Mouse (Mus musculus) embryonic facial prominence, embryonic 10.5 days (tissue): ENCODE results near the gene Pcbd2. TPM values are rescaled to one million over a fixed set of nuclear protein-coding genes. Genes with fewer than 3 reads are reported as not detected.
"Not testable (repeated sequence)": the region's sequence is repeated elsewhere in the genome, so short reads cannot be mapped to it uniquely, and the experiment has no call there.

Source experiments
- DNase-seq: peaks from one replicate; pipeline ENCODE4 v3.0.0-alpha.2; 2017; ENCODE audit warnings: low spot score
- H3K27ac ChIP-seq: fragments of 300-500 bp; sonication (generic); replicated peaks from 2 replicates; pipeline ENCODE4 v1.5.1; 2016; ENCODE audit warnings: mild to moderate bottlenecking
- H3K27me3 ChIP-seq: fragments of 300-500 bp; sonication (generic); replicated peaks from 2 replicates; pipeline ENCODE4 v1.6.1; 2016; ENCODE audit warnings: low read depth, mild to moderate bottlenecking; ENCODE audit not compliant: poor library complexity, severe bottlenecking
- H3K36me3 ChIP-seq: fragments of 300-500 bp; sonication (generic); replicated peaks from 2 replicates; pipeline ENCODE4 v1.6.1; 2016; ENCODE audit warnings: mild to moderate bottlenecking, moderate library complexity
- H3K4me1 ChIP-seq: fragments of 300-500 bp; sonication (generic); 2 replicates; pipeline ENCODE4 v1.6.1; 2016
- H3K4me3 ChIP-seq: fragments of 300-500 bp; sonication (generic); 2 replicates; pipeline ENCODE4 v1.5.1; 2016; ENCODE audit warnings: mild to moderate bottlenecking, moderate library complexity
- H3K9me3 ChIP-seq: fragments of 300-500 bp; sonication (generic); 2 replicates; pipeline ENCODE4 v1.6.1; 2016; ENCODE audit warnings: mild to moderate bottlenecking
- WGBS: fragments of 180-500 bp; shearing (Covaris S2); methylation state at CpG from one replicate; pipeline ENCODE4 v1.1.7; 2016; 5-methylcytosine and 5-hydroxymethylcytosine counted together
- polyA plus RNA-seq: library from polyadenylated mRNA; unstranded; fragments of >200 nt; fragmentation: Nextera tagmentation; extraction: Ambion mirVana; gene quantifications from 2 replicates; pipeline ENCODE4 v1.2.1, GENCODE M21; 2016

Pcbd2 gene
- polyA plus RNA-seq, result 36.3 and 43.7 TPM in 2 replicates

DNA sequence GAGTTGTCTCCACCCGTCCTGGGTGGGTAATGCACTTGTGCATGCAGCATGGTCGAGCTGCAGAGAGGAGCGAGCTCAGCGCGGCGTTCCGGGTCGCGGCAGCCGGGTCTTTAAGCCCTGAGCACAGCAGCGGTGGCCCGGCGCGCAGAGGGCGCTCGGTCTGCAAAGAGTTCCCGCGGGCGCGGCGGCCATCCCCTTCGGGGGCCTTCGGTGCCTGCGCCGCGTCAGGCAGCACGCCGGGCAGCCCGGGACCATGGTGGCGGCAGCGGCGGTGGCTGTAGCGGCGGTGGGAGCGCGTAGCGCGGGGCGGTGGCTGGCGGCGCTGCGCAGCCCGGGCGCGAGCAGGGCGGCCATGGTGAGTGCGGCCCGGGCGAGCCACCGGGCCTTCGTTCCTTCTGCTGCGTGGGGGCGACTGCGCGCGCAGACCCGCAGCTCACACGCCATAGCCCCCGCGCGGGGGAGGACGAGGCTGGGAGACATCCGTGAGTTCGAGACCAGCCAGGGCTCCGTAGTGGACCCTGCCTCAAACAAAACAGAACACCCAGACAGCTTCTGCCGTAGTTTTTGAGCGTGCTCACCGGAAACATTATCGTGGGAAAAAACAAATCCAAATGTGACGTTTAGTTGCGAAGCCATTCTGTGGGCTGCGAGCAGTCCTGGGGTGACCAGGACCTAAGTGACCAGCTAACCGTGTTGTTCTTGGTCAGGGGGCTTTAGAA is at the start of gene Pcbd2:
TSS of gene Pcbd2 (plus strand) at position 249 of the 719 bp plus-strand sequence.
- Histone ChIP-seq H3K36me3 (peaks cover 40% of the 10 kb centered on the region), H3K4me3 (peak within 1 kb of the TSS; percentile 73), H3K27me3 (no peaks in the 10 kb centered on the region), H3K4me1 (0 out of 2 replicates have a peak, but pooled peaks cover 6% of the 10 kb centered on the region), H3K9me3 (no peaks in the 10 kb centered on the region), H3K27ac (peak within 1 kb of the TSS; percentile 94)
- peak; percentile 91 for DNase-seq
- WGBS, result under 1% methylated on average over 73 of the region's 73 CpGs

DNA sequence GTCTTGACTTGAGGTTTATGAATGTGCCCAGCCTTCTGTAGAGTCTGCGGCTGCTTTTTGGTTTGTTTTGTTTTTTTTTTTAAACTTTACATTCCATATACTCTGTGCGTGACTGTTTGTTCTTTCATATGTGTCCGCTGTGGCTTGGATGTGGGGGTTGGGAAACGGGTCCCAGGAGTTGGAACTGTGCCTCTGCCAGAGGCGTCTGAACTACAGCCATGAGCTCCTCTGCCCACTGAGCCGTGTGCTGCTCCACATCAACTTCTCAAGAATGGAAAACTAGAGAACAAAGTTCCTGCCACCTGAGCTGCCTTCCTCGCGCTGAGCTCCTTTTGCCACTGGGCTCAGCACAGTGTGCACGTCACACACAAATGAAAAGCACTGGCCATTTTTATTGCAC is 45.0 kb upstream of the Pcbd2 start:
- no peak for DNase-seq
- Histone ChIP-seq H3K4me3 (no peak overlapping the region), H3K4me1 (peaks cover 8% of the 10 kb centered on the region), H3K27ac (no peak overlapping the region), H3K36me3 (peaks cover 63% of the 10 kb centered on the region), H3K27me3 (no peaks in the 10 kb centered on the region), H3K9me3 (no peaks in the 10 kb centered on the region)
- WGBS, result 92% methylated on average over 9 of the region's 9 CpGs

DNA sequence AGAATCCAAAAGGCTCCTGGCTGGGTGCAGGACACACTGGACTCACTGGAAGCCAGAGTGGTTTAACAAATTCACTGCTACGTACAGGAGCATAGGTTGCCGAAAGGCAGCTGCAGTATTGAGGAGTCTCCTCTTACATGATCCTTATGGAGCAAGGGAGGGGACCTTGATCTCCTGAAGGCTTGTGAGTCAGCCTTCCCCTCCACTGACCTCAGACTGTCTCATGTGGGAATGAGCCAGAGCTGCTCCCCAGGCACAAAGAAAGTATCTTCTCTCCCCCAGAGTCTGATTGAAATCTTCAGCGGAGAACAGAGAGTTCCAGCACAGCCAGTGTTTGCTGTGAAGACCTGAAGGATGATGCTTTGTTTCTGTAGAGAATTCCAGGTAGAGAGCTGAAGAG is 43.6 kb upstream of the Pcbd2 start:
- Histone ChIP-seq H3K4me1 (peaks cover 22% of the 10 kb centered on the region), H3K27ac (no peak overlapping the region; the same call in 1 of the 2 replicates), H3K27me3 (no peaks in the 10 kb centered on the region), H3K4me3 (no peak overlapping the region), H3K9me3 (no peaks in the 10 kb centered on the region), H3K36me3 (peaks cover 49% of the 10 kb centered on the region)
- no peak for DNase-seq
- WGBS, result 90% methylated on average over 3 of the region's 3 CpGs

DNA sequence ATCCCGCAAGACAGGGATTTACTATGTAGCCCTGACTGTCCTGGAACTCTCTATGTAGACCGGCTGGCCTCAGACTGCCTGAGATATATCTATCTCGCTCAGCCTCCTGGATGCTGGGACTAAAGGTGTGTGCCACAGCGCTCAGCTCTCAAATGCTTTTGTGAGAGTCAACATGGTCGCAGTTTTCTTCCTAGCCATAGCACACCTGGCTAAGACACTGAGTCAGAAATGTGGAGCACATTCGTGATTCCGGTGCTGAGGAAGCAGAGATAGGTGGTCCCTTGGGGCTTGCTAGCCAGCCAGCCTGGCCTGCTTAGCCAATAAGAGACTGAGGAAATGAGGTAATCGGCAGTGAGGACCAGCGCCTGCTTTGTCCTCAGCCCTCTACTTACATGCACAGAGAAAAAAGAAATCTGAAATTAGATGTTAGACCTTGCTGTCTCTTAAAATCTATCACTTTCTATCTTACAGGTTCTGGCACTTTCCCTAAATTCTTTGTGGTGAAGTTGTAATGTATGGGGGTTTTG is 41.0 kb upstream of the Pcbd2 start:
- no peak overlapping the region for H3K4me3 ChIP-seq
- peak overlapping the region; percentile 72 for H3K27ac ChIP-seq
- DNase-seq, result peak; percentile 46
- no peaks in the 10 kb centered on the region for H3K9me3 ChIP-seq
- H3K36me3 ChIP-seq, result peaks cover 23% of the 10 kb centered on the region
- WGBS, result 64% methylated on average over 9 of the region's 9 CpGs
- H3K27me3 ChIP-seq, result no peaks in the 10 kb centered on the region
- peaks cover 23% of the 10 kb centered on the region for H3K4me1 ChIP-seq

DNA sequence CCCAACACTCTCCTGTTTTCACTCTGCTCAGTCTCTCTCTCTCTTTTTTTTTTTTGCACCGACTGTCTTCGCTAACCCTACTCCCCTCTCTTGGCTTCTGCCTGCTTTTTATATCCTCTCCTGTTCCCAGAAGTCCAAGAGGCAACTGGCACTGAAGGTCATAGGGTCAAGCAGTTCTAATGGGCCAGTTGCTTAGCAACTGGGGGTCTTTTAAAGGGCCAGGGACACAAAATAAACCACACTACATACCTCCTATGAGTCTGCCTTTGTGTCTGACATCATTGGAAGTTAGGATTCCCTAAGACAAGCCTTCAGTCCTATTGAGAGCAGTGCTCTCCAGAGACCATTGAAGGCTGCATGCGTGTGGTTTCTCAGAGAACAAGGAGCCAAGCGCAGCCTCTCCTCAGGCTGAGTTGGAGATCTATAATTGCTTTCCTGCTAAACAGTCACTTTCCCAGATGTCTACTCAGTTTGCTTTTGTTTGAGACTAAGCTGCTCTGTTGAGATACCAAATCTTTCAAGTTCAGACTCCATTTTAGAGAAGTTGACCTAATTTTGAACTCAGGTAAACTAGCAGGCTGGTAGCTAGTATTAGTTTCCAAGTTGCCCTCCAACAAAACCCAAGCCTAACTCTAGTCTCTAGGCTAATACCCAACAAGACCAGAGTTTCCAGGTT is 39.1 kb upstream of the Pcbd2 start:
- Histone ChIP-seq H3K9me3 (no peaks in the 10 kb centered on the region), H3K27me3 (no peaks in the 10 kb centered on the region), H3K27ac (peak overlapping the region; percentile 78), H3K4me1 (peaks cover 29% of the 10 kb centered on the region), H3K4me3 (0 out of 2 replicates have a peak overlapping the region, but pooled peaks have one; percentile 18), H3K36me3 (0 out of 2 replicates have a peak, but pooled peaks cover 11% of the 10 kb centered on the region)
- WGBS, result 21% methylated on average over 4 of the region's 4 CpGs
- peak; percentile 68 for DNase-seq

DNA sequence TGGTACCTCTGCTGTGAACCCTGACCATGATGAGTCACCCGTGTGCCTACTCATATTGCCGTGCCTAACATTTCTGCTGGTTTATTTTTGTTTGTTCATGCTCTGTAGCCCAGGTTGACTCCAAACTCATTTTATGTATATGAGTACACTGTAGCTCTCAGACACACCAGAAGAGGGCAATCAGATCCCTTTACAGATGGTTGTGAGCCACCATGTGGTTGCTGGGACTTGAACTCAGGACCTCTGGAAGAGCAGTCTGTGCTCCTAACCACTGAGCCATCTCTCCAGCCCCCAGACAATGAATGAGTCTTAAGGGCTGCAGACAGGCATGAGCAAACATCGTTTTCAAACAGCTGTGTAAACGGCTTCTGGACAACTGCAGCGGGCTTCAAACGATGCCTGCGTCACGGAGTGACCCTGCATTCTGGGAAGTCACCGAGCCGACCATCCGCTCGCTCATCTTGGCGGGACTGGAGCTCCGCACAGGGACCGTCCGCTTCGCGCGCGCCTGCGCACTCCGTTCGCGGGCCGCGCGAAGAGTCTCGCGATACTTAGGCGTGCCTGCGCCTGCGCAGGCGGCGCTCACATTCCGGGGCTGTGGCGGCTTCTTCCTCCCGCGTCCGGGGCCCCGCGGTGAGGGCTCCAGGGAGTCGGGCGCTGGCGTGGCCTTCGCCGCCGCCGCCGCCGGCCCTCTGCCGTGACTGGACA is 34.5 kb upstream of the Pcbd2 start, which contains the start of gene B230219D22Rik:
TSS of gene B230219D22Rik (plus strand) at position 590 of the 708 bp plus-strand sequence.
- peak within 1 kb of the TSS; percentile 100 for H3K27ac ChIP-seq
- no peaks in the 10 kb centered on the region for H3K27me3 ChIP-seq
- peak; percentile 94 for DNase-seq
- H3K4me1 ChIP-seq, result peaks cover 31% of the 10 kb centered on the region
- peaks cover 17% of the 10 kb centered on the region for H3K36me3 ChIP-seq
- no peaks in the 10 kb centered on the region for H3K9me3 ChIP-seq
- peak within 1 kb of the TSS; percentile 85 for H3K4me3 ChIP-seq
- 2% methylated on average over 51 of the region's 51 CpGs for WGBS

DNA sequence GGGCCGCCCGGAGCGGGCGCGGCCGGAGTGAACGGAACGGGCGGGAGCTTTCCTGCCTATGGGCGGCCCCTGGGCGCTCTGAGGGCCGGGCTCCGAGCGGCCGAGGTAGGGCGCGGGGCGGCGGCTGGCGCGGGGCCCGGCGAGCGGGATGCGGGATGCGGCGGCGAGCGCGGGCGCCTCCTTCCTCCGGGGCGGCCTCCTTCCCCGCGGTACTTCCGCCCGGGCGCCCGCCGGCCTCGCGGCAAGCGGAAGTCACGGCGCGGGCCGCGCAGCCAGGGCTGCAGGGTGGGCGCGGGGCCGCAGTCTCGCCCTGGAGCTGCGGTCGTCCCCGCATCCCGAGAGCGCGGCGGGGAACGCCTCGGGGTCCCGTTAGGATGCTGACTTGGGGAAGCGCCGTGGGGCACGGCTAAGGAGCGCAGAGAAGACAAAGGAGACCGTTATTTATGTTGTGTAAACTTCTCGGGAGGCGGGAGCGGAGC is 33.9 kb upstream of the Pcbd2 start:
- Histone ChIP-seq H3K27ac (peak overlapping the region; percentile 100), H3K27me3 (no peaks in the 10 kb centered on the region), H3K4me1 (peaks cover 25% of the 10 kb centered on the region), H3K36me3 (peaks cover 23% of the 10 kb centered on the region), H3K9me3 (no peaks in the 10 kb centered on the region), H3K4me3 (peak overlapping the region; percentile 85)
- WGBS, result under 1% methylated on average over 70 of the region's 70 CpGs
- peak; percentile 68 for DNase-seq

DNA sequence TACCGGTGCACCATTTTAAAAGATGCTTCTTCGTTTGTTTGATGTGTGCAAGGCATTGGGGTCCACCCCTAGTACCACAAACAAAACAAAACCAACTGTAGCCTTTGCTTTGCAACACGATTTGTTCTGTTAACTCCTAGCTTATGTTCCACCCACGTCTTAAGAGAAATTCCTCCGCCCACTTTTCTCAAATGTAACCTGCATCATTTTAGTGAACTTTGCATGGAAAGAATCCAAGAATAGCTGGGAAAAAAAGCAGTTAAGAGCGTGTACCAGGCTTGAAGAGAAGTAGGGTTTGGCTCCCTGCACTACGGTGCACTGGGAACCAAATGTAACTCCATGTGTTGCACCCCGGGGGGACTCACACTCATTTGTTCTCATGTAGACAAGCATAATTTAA is 33.1 kb upstream of the Pcbd2 start:
- Histone ChIP-seq H3K36me3 (peaks cover 32% of the 10 kb centered on the region), H3K27me3 (no peaks in the 10 kb centered on the region), H3K9me3 (no peaks in the 10 kb centered on the region), H3K27ac (peak overlapping the region; percentile 100), H3K4me3 (peak overlapping the region; percentile 85), H3K4me1 (peaks cover 21% of the 10 kb centered on the region)
- no peak for DNase-seq
- WGBS, result 28% methylated on average over 8 of the region's 8 CpGs

DNA sequence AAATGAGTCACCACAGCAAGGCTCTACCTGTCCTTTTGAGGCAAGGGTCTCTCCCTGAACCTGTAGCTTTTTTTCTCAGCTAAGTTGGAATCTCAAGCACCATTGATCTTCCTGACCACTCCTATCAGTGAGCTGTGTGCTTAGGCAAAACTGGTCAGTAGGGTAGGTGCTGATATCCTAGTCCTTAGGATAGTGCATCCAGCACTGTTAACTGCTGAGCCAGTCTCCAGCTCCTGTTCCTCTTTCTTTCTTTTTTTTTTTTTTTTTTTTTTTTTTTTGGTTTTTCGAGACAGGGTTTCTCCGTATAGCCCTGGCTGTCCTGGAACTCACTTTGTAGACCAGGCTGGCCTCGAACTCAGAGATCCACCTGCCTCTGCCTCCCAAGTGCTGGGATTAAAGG is 31.2 kb upstream of the Pcbd2 start:
- not testable (repeated sequence) for DNase-seq, H3K27me3 ChIP-seq, H3K27ac ChIP-seq, H3K9me3 ChIP-seq, H3K4me3 ChIP-seq
- Histone ChIP-seq H3K4me1 (peaks cover 21% of the 10 kb centered on the region), H3K36me3 (peaks cover 50% of the 10 kb centered on the region)
- 94% methylated on average over 1 of the region's 3 CpGs for WGBS

DNA sequence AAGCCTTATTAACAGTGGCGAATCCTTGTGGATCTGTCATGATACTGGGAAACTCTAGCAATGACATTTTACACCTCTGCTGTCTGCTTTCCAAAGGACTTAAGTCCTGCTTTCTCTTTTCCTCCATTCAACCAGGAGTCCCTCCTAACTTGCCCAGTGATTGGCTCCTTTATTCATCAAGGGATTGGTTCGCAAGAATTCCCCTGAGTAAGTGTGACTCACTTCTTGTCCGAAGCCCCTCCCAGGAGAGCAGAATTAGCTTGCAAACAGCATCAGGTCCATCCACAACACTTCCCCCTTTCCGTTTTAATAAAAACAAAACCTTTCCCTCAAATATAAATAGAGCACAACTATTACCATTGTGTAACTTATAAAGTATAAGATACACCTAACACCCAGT is 22.9 kb upstream of the Pcbd2 start:
- H3K36me3 ChIP-seq, result peaks cover 80% of the 10 kb centered on the region
- no peaks in the 10 kb centered on the region for H3K4me1 ChIP-seq
- no peak overlapping the region for H3K27ac ChIP-seq
- 90% methylated on average over 4 of the region's 4 CpGs for WGBS
- peaks cover 3% of the 10 kb centered on the region; the same call in 1 of the 2 replicates for H3K9me3 ChIP-seq
- H3K4me3 ChIP-seq, result no peak overlapping the region
- no peaks in the 10 kb centered on the region for H3K27me3 ChIP-seq
- no peak for DNase-seq

DNA sequence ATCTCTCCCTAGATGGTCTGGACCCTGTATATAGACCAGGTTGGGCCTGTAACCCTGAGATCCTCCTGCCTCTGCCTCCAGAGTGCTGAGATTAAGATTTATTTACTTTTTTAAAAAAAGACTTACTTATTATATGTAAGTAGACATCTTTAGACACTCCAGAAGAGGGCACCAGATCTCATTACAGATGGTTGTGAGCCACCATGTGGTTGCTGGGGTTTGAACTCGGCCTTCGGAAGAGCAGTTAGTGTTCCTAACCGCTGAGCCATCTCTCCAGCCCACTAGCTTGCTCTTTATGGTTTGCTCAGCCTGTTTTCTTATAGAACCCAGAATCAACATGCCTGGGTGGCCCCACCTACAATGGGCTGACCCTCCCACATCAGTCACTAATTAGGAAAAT is 14.3 kb upstream of the Pcbd2 start:
- no peak for DNase-seq

More for the DNA sequence above, 14.3 kb upstream of the Pcbd2 start:
- 90% methylated on average over 3 of the region's 3 CpGs for WGBS
- Histone ChIP-seq H3K27me3 (no peaks in the 10 kb centered on the region), H3K9me3 (no peaks in the 10 kb centered on the region), H3K36me3 (peaks cover 8% of the 10 kb centered on the region), H3K4me1 (peaks cover 10% of the 10 kb centered on the region), H3K4me3 (no peak overlapping the region), H3K27ac (no peak overlapping the region)
